ENCODE assay signal across 8 mouse cellular contexts in the genomic region with DNA sequence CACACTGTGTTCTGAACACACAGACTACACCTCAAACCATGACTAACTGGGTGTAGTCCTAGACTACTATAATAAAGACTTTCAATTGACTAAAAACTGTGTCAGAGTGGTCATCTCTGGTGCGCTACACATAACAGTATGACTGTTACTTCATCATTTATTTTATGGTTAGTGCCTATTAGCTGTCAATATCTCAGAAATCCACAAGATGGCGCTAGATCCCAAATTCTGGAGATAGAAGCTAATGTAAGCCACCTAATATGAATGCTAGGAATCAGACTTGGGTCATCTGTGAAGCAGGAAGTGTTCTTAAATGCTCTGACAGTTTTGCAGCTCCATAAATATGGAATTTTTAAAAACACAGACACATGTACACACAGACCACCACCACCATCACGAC.
DNase-seq lines count a peak whose midpoint lies in the region; ATAC-seq lines count a peak whose summit lies in the region.

No protein-coding gene starts in this region.

- no peaks in the 10 kb centered on the region for H3K4me1 ChIP-seq in midbrain, embryonic 11.5 days (ENCODE audit: control insufficient read depth, insufficient read depth, low read length)
- H3K4me1 ChIP-seq in midbrain, embryonic 10.5 days = no peaks in the 10 kb centered on the region
- H3K4me1 ChIP-seq in hindbrain, embryonic 12.5 days = no peaks in the 10 kb centered on the region

- H3K4me3 ChIP-seq in midbrain, embryonic 11.5 days (ENCODE audit: low read depth, low read length) = no peak overlapping the region
- H3K4me3 ChIP-seq in midbrain, embryonic 10.5 days = no peak overlapping the region
- H3K4me3 ChIP-seq in hindbrain, embryonic 12.5 days = no peak overlapping the region

- no peak overlapping the region for H3K27ac ChIP-seq in midbrain, embryonic 11.5 days (ENCODE audit: low read depth, low read length)
- H3K27ac ChIP-seq in midbrain, embryonic 10.5 days (replicated peaks) = no peak overlapping the region
- no peak overlapping the region for H3K27ac ChIP-seq in hindbrain, embryonic 12.5 days

- no peak overlapping the region for H3K4me2 ChIP-seq in midbrain, embryonic 11.5 days
- no peak overlapping the region for H3K4me2 ChIP-seq in hindbrain, embryonic 12.5 days (replicated peaks)

- peak; percentile 85 for ATAC-seq in midbrain, embryonic 11.5 days (ENCODE audit: low FRiP score)
- peak; percentile 79 for ATAC-seq in hindbrain, embryonic 12.5 days (ENCODE audit: low FRiP score)
- peak; percentile 68; the same call in 1 of the 2 replicates for ATAC-seq in monocyte, adult 5-6 weeks (replicated peaks; ENCODE audit: insufficient number of reproducible peaks, low FRiP score, low TSS enrichment, poor library complexity, severe bottlenecking)

- no peaks in the 10 kb centered on the region for H3K27me3 ChIP-seq in midbrain, embryonic 11.5 days (ENCODE audit: control insufficient read depth, insufficient read depth, low read length)
- no peaks in the 10 kb centered on the region for H3K27me3 ChIP-seq in midbrain, embryonic 10.5 days (ENCODE audit: low read depth, poor library complexity, severe bottlenecking)
- H3K27me3 ChIP-seq in hindbrain, embryonic 12.5 days = no peaks in the 10 kb centered on the region

- no peaks in the 10 kb centered on the region for H3K9me3 ChIP-seq in midbrain, embryonic 11.5 days (ENCODE audit: control insufficient read depth, low read length)
- no peaks in the 10 kb centered on the region for H3K9me3 ChIP-seq in midbrain, embryonic 10.5 days (replicated peaks)
- no peaks in the 10 kb centered on the region for H3K9me3 ChIP-seq in hindbrain, embryonic 12.5 days (replicated peaks)

- H3K36me3 ChIP-seq in midbrain, embryonic 11.5 days (ENCODE audit: control insufficient read depth, insufficient read depth, low read length) = no peaks in the 10 kb centered on the region
- H3K36me3 ChIP-seq in midbrain, embryonic 10.5 days = no peaks in the 10 kb centered on the region
- H3K36me3 ChIP-seq in hindbrain, embryonic 12.5 days = no peaks in the 10 kb centered on the region

- H3K9ac ChIP-seq in midbrain, embryonic 11.5 days (ENCODE audit: low read length) = no peak overlapping the region
- H3K9ac ChIP-seq in hindbrain, embryonic 12.5 days = no peak overlapping the region

- 12% methylated on average over 3 of the region's 3 CpGs for WGBS in midbrain, embryonic 11.5 days
- 13% methylated on average over 3 of the region's 3 CpGs for WGBS in midbrain, embryonic 10.5 days
- WGBS in hindbrain, embryonic 12.5 days = 11% methylated on average over 3 of the region's 3 CpGs

- intact Hi-C loops in left cerebral cortex, postnatal 14 days (cut with DNase I) = loop anchor here (2.0 kb wide), 1 partner anchor 128 kb away; no protein-coding TSS in a partner anchor

- peak; percentile 97 for DNase-seq in midbrain, embryonic 11.5 days (ENCODE audit: low spot score, missing footprints)
- no peak for DNase-seq in midbrain, embryonic 10.5 days (ENCODE audit: low spot score)
- peak; percentile 84 for DNase-seq in Muller cell, postnatal 12 days (ENCODE audit: inconsistent ontology term)
- DNase-seq in cerebellum, postnatal 25 days = peak; percentile 5 to 48
- DNase-seq in left cerebral cortex, postnatal 14 days (ENCODE audit: low spot score in 2 of 2) = peak; percentile 32 to 34
- no peak for DNase-seq in gastrocnemius, postnatal 25 days

Comparison
In these comparisons a context has a peak if more than half of its experiments do, and no peak if none do; other contexts are left out.
1. DNase-seq: peak in midbrain, embryonic 11.5 days (single experiment), Muller cell, postnatal 12 days (single experiment), cerebellum, postnatal 25 days (2 of 2) and left cerebral cortex, postnatal 14 days (2 of 2); none in midbrain, embryonic 10.5 days (single experiment) and gastrocnemius, postnatal 25 days (single experiment).
2. Peak in every context shown above with its lines, with median percentiles within 50 percentile points of each other: ATAC-seq.